Mouse (Mus musculus) heart, embryonic 13.5 days (tissue): ENCODE results near the gene Itgb2. TPM values are rescaled to one million over a fixed set of nuclear protein-coding genes. Genes with fewer than 3 reads are reported as not detected.

Source experiments
- ATAC-seq: fragments of 200-750 bp; cut with Nextera tagmentation; 2 replicates; pipeline ENCODE4 v1.8.0; 2017; ENCODE audit warnings: moderate TSS enrichment; ENCODE audit not compliant: insufficient number of reproducible peaks, low FRiP score, low TSS enrichment; ENCODE audit errors: extremely low read depth
- H3K27ac ChIP-seq: fragments of 300-500 bp; sonication (generic); replicated peaks from 2 replicates; pipeline ENCODE4 v1.5.1; 2015; ENCODE audit warnings: moderate library complexity, mild to moderate bottlenecking, inconsistent platforms
- H3K27me3 ChIP-seq: fragments of 300-500 bp; sonication (generic); replicated peaks from 2 replicates; pipeline ENCODE4 v1.6.1; 2015; ENCODE audit warnings: mild to moderate bottlenecking, inconsistent platforms
- H3K36me3 ChIP-seq: fragments of 300-500 bp; sonication (generic); 2 replicates; pipeline ENCODE4 v1.6.1; 2015; ENCODE audit warnings: mild to moderate bottlenecking, inconsistent platforms
- H3K4me1 ChIP-seq: fragments of 300-500 bp; sonication (generic); 2 replicates; pipeline ENCODE4 v1.6.1; 2015; ENCODE audit warnings: inconsistent platforms
- H3K4me2 ChIP-seq: fragments of 300-500 bp; sonication (generic); 2 replicates; pipeline ENCODE4 v1.6.1; 2015; ENCODE audit warnings: inconsistent platforms, mild to moderate bottlenecking, moderate library complexity
- H3K4me3 ChIP-seq: fragments of 300-500 bp; sonication (generic); 2 replicates; pipeline ENCODE4 v1.5.1; 2015; ENCODE audit warnings: moderate library complexity, mild to moderate bottlenecking, inconsistent platforms
- H3K9ac ChIP-seq: fragments of 300-500 bp; sonication (generic); 2 replicates; pipeline ENCODE4 v1.6.1; 2015; ENCODE audit warnings: inconsistent platforms, mild to moderate bottlenecking, moderate library complexity
- H3K9me3 ChIP-seq: fragments of 300-500 bp; sonication (generic); 2 replicates; pipeline ENCODE4 v1.6.1; 2016; ENCODE audit warnings: inconsistent platforms
- WGBS: fragments of 180-500 bp; shearing (Covaris S2); methylation state at CpG from one replicate; pipeline ENCODE4 v1.1.7; 2015; ENCODE audit warnings: mixed read lengths; 5-methylcytosine and 5-hydroxymethylcytosine counted together
- polyA plus RNA-seq: library from polyadenylated mRNA; unstranded; fragments of >200 nt; fragmentation: Nextera tagmentation; extraction: Ambion mirVana; gene quantifications from 2 replicates; pipeline ENCODE4 v1.2.1, GENCODE M21; 2015

Itgb2 gene
- polyA plus RNA-seq = 1.5 and 1.6 TPM in 2 replicates

- WGBS = 43% methylated on average over 9 of the region's 9 CpGs
- Histone ChIP-seq H3K4me3 (no peak within 1 kb of the TSS), H3K4me2 (no peak within 1 kb of the TSS)
Observed at GRCm38 (mm10) chr10:77530140-77530539, at the start of gene Itgb2. Gene Itgb2 (plus strand): TSS chr10:77530252.

GRCm38 (mm10) chr10:77481814-77482213, 48.2 kb upstream of the Itgb2 start:
- no peak for ATAC-seq
- Histone ChIP-seq H3K27me3 (peaks cover 4% of the 10 kb centered on the region; the same call in 1 of the 2 replicates), H3K27ac (no peak overlapping the region), H3K9me3 (no peaks in the 10 kb centered on the region), H3K9ac (no peak overlapping the region), H3K4me2 (no peak overlapping the region), H3K4me3 (no peak overlapping the region), H3K36me3 (peaks cover 9% of the 10 kb centered on the region), H3K4me1 (peaks cover 54% of the 10 kb centered on the region)

More at GRCm38 (mm10) chr10:77530140-77530539, at the start of gene Itgb2:
- H3K4me1 ChIP-seq = peaks cover 22% of the 10 kb centered on the region
- H3K27me3 ChIP-seq = no peaks in the 10 kb centered on the region
- no peak for ATAC-seq
- no peaks in the 10 kb centered on the region for H3K36me3 ChIP-seq
- no peak within 1 kb of the TSS for H3K9ac ChIP-seq
- no peaks in the 10 kb centered on the region for H3K9me3 ChIP-seq
- peak within 1 kb of the TSS; percentile 34; the same call in 1 of the 2 replicates for H3K27ac ChIP-seq

- peaks cover 53% of the 10 kb centered on the region for H3K4me1 ChIP-seq
- H3K4me2 ChIP-seq = peak overlapping the region; percentile 49
- no peak overlapping the region for H3K4me3 ChIP-seq
- ATAC-seq = peak; percentile 65; the same call in 1 of the 2 replicates
- peak overlapping the region; percentile 38 for H3K9ac ChIP-seq
- peak overlapping the region; percentile 87 for H3K27ac ChIP-seq
- peaks cover 4% of the 10 kb centered on the region; the same call in 1 of the 2 replicates for H3K27me3 ChIP-seq
- peaks cover 34% of the 10 kb centered on the region for H3K36me3 ChIP-seq
- no peaks in the 10 kb centered on the region for H3K9me3 ChIP-seq
- 6% methylated on average over 18 of the region's 18 CpGs for WGBS
Observed at GRCm38 (mm10) chr10:77484205-77484935, 45.7 kb upstream of the Itgb2 start.

GRCm38 (mm10) chr10:77485786-77486185, 44.3 kb upstream of the Itgb2 start:
- no peaks in the 10 kb centered on the region for H3K9me3 ChIP-seq
- H3K27me3 ChIP-seq = no peaks in the 10 kb centered on the region; the same call in 1 of the 2 replicates
- H3K9ac ChIP-seq = no peak overlapping the region
- H3K4me2 ChIP-seq = no peak overlapping the region
- ATAC-seq = no peak
- H3K4me1 ChIP-seq = peaks cover 39% of the 10 kb centered on the region
- 77% methylated on average over 3 of the region's 3 CpGs for WGBS
- peak overlapping the region; percentile 5; the same call in 1 of the 2 replicates for H3K27ac ChIP-seq
- no peak overlapping the region for H3K4me3 ChIP-seq
- peaks cover 47% of the 10 kb centered on the region for H3K36me3 ChIP-seq

- H3K27ac ChIP-seq = no peak overlapping the region
- H3K9me3 ChIP-seq = peaks cover 4% of the 10 kb centered on the region; the same call in 1 of the 2 replicates
- H3K4me3 ChIP-seq = no peak overlapping the region
- no peaks in the 10 kb centered on the region for H3K27me3 ChIP-seq
- no peak overlapping the region for H3K9ac ChIP-seq
- WGBS = 94% methylated on average over 7 of the region's 7 CpGs
- H3K4me1 ChIP-seq = peaks cover 32% of the 10 kb centered on the region
- ATAC-seq = no peak
- H3K36me3 ChIP-seq = peaks cover 64% of the 10 kb centered on the region
- no peak overlapping the region for H3K4me2 ChIP-seq
Observed at GRCm38 (mm10) chr10:77488168-77488567, 41.9 kb upstream of the Itgb2 start.

GRCm38 (mm10) chr10:77491585-77491984, 38.5 kb upstream of the Itgb2 start:
- Histone ChIP-seq H3K4me2 (no peak overlapping the region), H3K9me3 (peaks cover 4% of the 10 kb centered on the region; the same call in 1 of the 2 replicates), H3K4me3 (no peak overlapping the region), H3K27ac (no peak overlapping the region), H3K27me3 (no peaks in the 10 kb centered on the region), H3K9ac (no peak overlapping the region), H3K36me3 (peaks cover 88% of the 10 kb centered on the region), H3K4me1 (no peaks in the 10 kb centered on the region)
- no peak for ATAC-seq
- WGBS = 90% methylated on average over 6 of the region's 6 CpGs

- Histone ChIP-seq H3K9ac (no peak overlapping the region), H3K4me1 (peaks cover under 1% of the 10 kb centered on the region), H3K27me3 (no peaks in the 10 kb centered on the region), H3K4me2 (no peak overlapping the region), H3K4me3 (no peak overlapping the region), H3K9me3 (peaks cover 4% of the 10 kb centered on the region; the same call in 1 of the 2 replicates), H3K36me3 (peaks cover 87% of the 10 kb centered on the region), H3K27ac (no peak overlapping the region)
- ATAC-seq = no peak
- 89% methylated on average over 3 of the region's 3 CpGs for WGBS
Observed at GRCm38 (mm10) chr10:77492885-77493284, 37.2 kb upstream of the Itgb2 start.

- 93% methylated on average over 13 of the region's 13 CpGs for WGBS
- H3K4me3 ChIP-seq = no peak overlapping the region
- H3K4me1 ChIP-seq = peaks cover 23% of the 10 kb centered on the region
- H3K4me2 ChIP-seq = no peak overlapping the region
- H3K36me3 ChIP-seq = peaks cover 82% of the 10 kb centered on the region
- no peak for ATAC-seq
- H3K27ac ChIP-seq = no peak overlapping the region
- no peak overlapping the region for H3K9ac ChIP-seq
- H3K9me3 ChIP-seq = peaks cover 4% of the 10 kb centered on the region; the same call in 1 of the 2 replicates
- H3K27me3 ChIP-seq = no peaks in the 10 kb centered on the region
Observed at GRCm38 (mm10) chr10:77497185-77497584, 32.9 kb upstream of the Itgb2 start.

GRCm38 (mm10) chr10:77498254-77498653, 31.8 kb upstream of the Itgb2 start:
- Histone ChIP-seq H3K4me3 (no peak overlapping the region), H3K27ac (no peak overlapping the region), H3K4me1 (peaks cover 23% of the 10 kb centered on the region), H3K9ac (peak overlapping the region; percentile 37; the same call in 1 of the 2 replicates), H3K27me3 (no peaks in the 10 kb centered on the region), H3K9me3 (no peaks in the 10 kb centered on the region; the same call in 1 of the 2 replicates), H3K36me3 (peaks cover 82% of the 10 kb centered on the region), H3K4me2 (no peak overlapping the region)
- 70% methylated on average over 6 of the region's 6 CpGs for WGBS
- ATAC-seq = peak; percentile 27; the same call in 1 of the 2 replicates

- Histone ChIP-seq H3K9me3 (no peaks in the 10 kb centered on the region), H3K36me3 (peaks cover 75% of the 10 kb centered on the region), H3K9ac (no peak overlapping the region), H3K27ac (no peak overlapping the region), H3K4me3 (no peak overlapping the region), H3K4me1 (peaks cover 23% of the 10 kb centered on the region), H3K4me2 (no peak overlapping the region), H3K27me3 (no peaks in the 10 kb centered on the region)
- WGBS = 83% methylated on average over 14 of the region's 14 CpGs
- ATAC-seq = no peak
Observed at GRCm38 (mm10) chr10:77500636-77501035, 29.4 kb upstream of the Itgb2 start.

- ATAC-seq = no peak
- peaks cover 78% of the 10 kb centered on the region for H3K36me3 ChIP-seq
- H3K27ac ChIP-seq = no peak overlapping the region
Observed at GRCm38 (mm10) chr10:77502967-77503922, 26.8 kb upstream of the Itgb2 start.

More at GRCm38 (mm10) chr10:77502967-77503922, 26.8 kb upstream of the Itgb2 start:
- no peaks in the 10 kb centered on the region for H3K9me3 ChIP-seq
- peaks cover 19% of the 10 kb centered on the region for H3K4me1 ChIP-seq
- no peaks in the 10 kb centered on the region for H3K27me3 ChIP-seq
- H3K9ac ChIP-seq = no peak overlapping the region
- 81% methylated on average over 25 of the region's 25 CpGs for WGBS
- H3K4me2 ChIP-seq = no peak overlapping the region
- H3K4me3 ChIP-seq = no peak overlapping the region
